Mouse (Mus musculus): ENCODE data around the gene Msl1.

Msl1 gene

GRCm38 (mm10) chr11:98836651-98837141 lies 41.4 kb downstream of the Msl1 start, which contains the start of gene Rapgefl1:
Rapgefl1 (plus strand) TSS chr11:98836785.
- CTCF ChIA-PET = interaction anchor here (0.6 to 0.7 kb wide), 2 partner anchors 574 to 1470 kb away, joined by 3 to 4 read pairs; no protein-coding TSS in a partner anchor

GRCm38 (mm10) chr11:98837231-98837704 lies 42.0 kb downstream of the Msl1 start:
- CTCF ChIA-PET = interaction anchor here (0.5 to 0.7 kb wide), 3 partner anchors 81 to 574 kb away, joined by 3 to 4 read pairs (median 3); no protein-coding TSS in a partner anchor

GRCm38 (mm10) chr11:98837917-98838316 lies 42.6 kb downstream of the Msl1 start:
- CTCF ChIA-PET = interaction anchor here (0.5 to 0.6 kb wide), 5 partner anchors 17 to 190 kb away, joined by 3 to 6 read pairs (median 3); no protein-coding TSS in a partner anchor

- CTCF ChIA-PET = interaction anchor here (0.5 to 0.8 kb wide), 4 partner anchors 17 to 103 kb away, joined by 3 to 6 read pairs (median 4); no protein-coding TSS in a partner anchor
Observed at GRCm38 (mm10) chr11:98838512-98838911, 43.2 kb downstream of the Msl1 start.

GRCm38 (mm10) chr11:98839402-98839801 lies 44.1 kb downstream of the Msl1 start:
- CTCF ChIA-PET = no interaction called here

- CTCF ChIA-PET = no interaction called here
Observed at GRCm38 (mm10) chr11:98839897-98840296, 44.6 kb downstream of the Msl1 start.

GRCm38 (mm10) chr11:98846016-98846415 lies 50.7 kb downstream of the Msl1 start:
- CTCF ChIA-PET = no interaction called here

GRCm38 (mm10) chr11:98846865-98847604 lies 51.7 kb downstream of the Msl1 start:
- CTCF ChIA-PET = interaction anchor here (0.6 kb wide), 1 partner anchor 45 kb away, joined by 4 read pairs; no protein-coding TSS in a partner anchor

GRCm38 (mm10) chr11:98849196-98849894 lies 54.0 kb downstream of the Msl1 start:
- CTCF ChIA-PET = no interaction called here

GRCm38 (mm10) chr11:98850100-98851093 lies 55.1 kb downstream of the Msl1 start:
- CTCF ChIA-PET = interaction anchor here (0.6 to 0.8 kb wide), 2 partner anchors 48 to 1704 kb away, joined by 3 to 6 read pairs; no protein-coding TSS in a partner anchor

- CTCF ChIA-PET = no interaction called here
Observed at GRCm38 (mm10) chr11:98854116-98854515, 58.8 kb downstream of the Msl1 start.

GRCm38 (mm10) chr11:98854659-98855058 lies 59.3 kb downstream of the Msl1 start:
- CTCF ChIA-PET = no interaction called here
